Mouse (Mus musculus) ZHBTc4 (cell line): Measurements from ENCODE around the gene Prrt4.

ENCODE experiments used
- DNase-seq: peaks from one replicate; pipeline ENCODE4 v3.0.0-alpha.2; 2011; ENCODE audit warnings: low read depth, low spot score

The Prrt4 gene

DNA sequence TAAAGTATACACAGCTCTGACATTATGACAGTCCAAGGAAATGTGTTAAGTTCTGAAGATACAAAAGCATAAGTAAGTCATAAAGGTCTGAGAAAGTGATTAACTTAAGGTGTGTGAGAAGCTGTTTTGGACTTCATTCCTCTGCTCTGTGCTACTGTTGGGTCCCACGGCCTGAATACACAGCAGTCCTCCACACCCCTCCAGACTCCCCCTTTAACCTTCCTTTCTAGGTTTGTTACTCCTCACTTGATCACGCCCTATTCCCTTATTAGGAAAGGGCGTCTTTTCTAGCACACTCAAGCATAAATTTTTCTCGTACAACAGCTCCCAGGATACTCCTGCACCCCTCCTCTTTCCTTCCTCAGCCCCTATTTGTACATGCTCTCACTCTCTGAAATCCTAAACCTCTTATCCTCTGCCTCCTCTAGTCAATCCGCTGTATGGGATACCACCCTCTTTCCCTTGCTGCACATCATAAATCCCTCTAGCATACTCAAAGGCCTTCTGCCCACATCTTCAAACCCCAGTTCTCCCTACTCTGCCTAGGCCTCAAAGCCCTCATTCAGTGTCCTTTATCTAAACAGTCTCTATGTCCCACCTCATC is 31.9 kb downstream of the Prrt4 start:
- no peak for DNase-seq

GRCm38 (mm10) chr6:29146641-29147040 is 32.7 kb downstream of the Prrt4 start:
- no peak for DNase-seq

DNA sequence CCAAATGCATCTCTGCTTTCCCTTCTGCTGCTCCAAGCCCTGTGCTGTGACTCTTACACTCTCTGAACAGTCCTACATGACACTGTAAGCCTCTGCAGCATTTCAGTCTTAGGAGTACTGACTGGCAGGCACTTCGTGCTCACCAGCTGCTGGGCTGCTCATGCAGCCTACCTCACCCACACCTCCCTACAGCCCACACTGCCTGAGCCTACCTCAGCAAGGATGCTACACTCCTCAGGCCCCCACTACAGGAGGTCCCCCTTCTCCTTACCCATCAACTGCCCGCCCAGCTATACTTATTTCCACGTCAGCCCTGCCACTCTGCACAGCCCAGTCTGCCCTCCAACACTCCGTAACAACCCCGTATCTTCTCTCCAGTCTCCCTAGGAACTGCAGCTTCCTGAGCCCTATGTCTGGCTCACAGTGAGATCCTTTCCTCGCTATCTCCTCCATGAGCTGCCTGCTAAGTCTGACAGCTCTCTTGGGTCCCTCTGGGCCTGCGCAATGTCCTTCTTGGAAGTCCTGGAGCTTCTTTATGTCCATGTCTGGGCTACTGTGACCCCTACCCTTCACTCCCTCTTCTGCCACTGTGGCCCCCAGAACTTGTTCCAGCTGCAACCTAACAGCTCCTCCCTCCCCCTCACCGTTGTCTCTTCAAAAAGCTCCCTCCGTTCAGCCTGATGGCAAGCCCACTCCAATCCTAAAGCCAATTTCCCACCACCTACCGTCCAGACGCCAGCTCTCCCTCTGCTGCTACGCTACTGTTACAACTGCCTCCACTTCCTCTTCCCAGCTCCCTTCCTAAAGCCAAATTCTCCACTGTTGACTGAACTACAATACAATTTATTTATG is 33.7 kb downstream of the Prrt4 start:
- no peak for DNase-seq

GRCm38 (mm10) chr6:29144971-29145370 is 34.4 kb downstream of the Prrt4 start:
- DNase-seq: no peak

GRCm38 (mm10) chr6:29143608-29144007 is 35.8 kb downstream of the Prrt4 start:
- peak; percentile 67 for DNase-seq

DNA sequence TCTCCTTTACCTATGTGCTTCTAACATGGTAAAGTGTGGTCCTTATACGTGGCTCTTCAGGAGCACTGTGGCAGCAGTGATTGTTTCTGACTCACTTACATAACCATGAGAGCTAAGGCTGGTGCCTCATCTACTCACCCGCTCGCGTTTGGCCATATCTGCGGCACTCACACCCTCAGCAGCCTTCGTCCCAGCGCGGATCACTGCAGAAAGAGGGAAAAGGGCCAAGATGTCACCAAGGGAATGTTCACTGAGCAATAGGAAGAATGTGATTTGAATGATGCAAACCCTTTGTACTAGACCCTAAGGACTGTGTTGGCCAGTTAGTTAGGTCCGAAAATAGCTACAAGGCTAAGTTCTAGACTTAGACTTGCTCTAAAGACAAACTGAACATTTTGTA is 41.9 kb downstream of the Prrt4 start:
- DNase-seq: no peak

DNA sequence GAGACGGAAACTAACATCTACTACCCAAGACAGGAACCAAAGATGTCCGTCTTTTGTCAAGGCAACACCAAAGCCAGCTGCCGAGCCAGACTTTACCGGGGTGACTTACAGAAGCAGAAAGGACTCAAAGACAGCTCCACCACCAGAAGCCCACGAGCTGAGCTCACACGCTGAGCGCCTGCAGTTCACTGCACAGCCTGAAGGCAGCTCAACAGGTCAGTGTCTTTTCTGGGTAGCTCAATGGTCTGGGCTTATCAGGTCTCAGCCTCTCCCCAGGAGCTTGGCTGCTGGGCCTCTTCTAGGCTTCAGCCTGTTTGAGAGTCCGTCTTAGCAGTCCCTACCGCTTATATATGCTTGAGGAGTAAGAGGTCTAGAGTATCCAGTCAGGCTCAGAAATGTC is 46.3 kb downstream of the Prrt4 start:
- peak; percentile 28 for DNase-seq

- DNase-seq: no peak
Observed at GRCm38 (mm10) chr6:29126878-29127426, 52.4 kb downstream of the Prrt4 start.

- DNase-seq: no peak
Observed at GRCm38 (mm10) chr6:29119990-29120389, 59.4 kb downstream of the Prrt4 start.
